Comparison of ENCODE assay signal across 23 mouse cellular contexts in genomic region chr6:70822386-70822910, GRCm38 (mm10). TPM values are rescaled to one million over a fixed set of nuclear protein-coding genes. Genes with fewer than 3 reads are reported as not detected.
DNase-seq lines count a peak whose midpoint lies in the region; ATAC-seq and TF ChIP-seq lines count a peak whose summit lies in the region.
"Had no signal": no experiment of that assay in that cellular context is flagged by ENCODE, and none has a peak within 500 bp of the region (broad histone marks: within the 10 kb centered on the region; RNA-seq: fewer than 3 reads in every experiment).

No protein-coding gene starts in this region.

- no peak overlapping the region for H3K4me2 ChIP-seq in heart, embryonic 14.5 days (ENCODE audit: low read length)
- no peak overlapping the region; the same call in 1 of the 2 replicates for H3K4me2 ChIP-seq in heart, embryonic 11.5 days
- H3K4me2 ChIP-seq: embryonic facial prominence, embryonic 13.5 days; forebrain, embryonic 12.5 days; hindbrain, embryonic 15.5 days; intestine, embryonic 15.5 days; lung, embryonic 14.5 days; midbrain, embryonic 12.5 days had no signal

- no peak for DNase-seq in thymus, adult 2 months
- DNase-seq in thymus, postnatal 25 days = no peak
- DNase-seq in NIH3T3 (ENCODE audit: low read depth) = peak; percentile 48
- peak; percentile 38 for DNase-seq in thymus, postnatal 4 days
- DNase-seq in natural killer cell, adult 2 months (ENCODE audit: low spot score in 2 of 2) = no peak
- DNase-seq: cerebellum, adult 11-12 months; cerebellum, postnatal 25 days; embryo, embryonic 11 days; gastrocnemius, postnatal 25 days; heart, postnatal 14 days; kidney, adult 8-10 months; kidney, postnatal 10 days; lung, embryonic 14.5 days had no signal

- H3K27ac ChIP-seq in heart, embryonic 14.5 days (replicated peaks in 1 of 2; ENCODE audit: control insufficient read depth in 1 of 2, insufficient read depth in 1 of 2, low read depth in 2 of 2, low read length in 2 of 2) = peak overlapping the region; percentile 62 to 67; a peak in 2 of 4 replicates
- H3K27ac ChIP-seq in heart, embryonic 11.5 days (ENCODE audit: low read depth, low read length) = no peak overlapping the region; the same call in 1 of the 2 replicates
- peak overlapping the region; percentile 81 for H3K27ac ChIP-seq in thymus, adult 2 months (ENCODE audit: control insufficient read depth, insufficient read depth, low read length)
- H3K27ac ChIP-seq: embryonic facial prominence, embryonic 13.5 days; forebrain, embryonic 12.5 days; hindbrain, embryonic 15.5 days; intestine, embryonic 15.5 days; limb, embryonic 10.5 days; midbrain, embryonic 12.5 days had no signal

- H3K27me3 ChIP-seq in heart, embryonic 14.5 days (ENCODE audit: control insufficient read depth, insufficient read depth, low read length) = no peaks in the 10 kb centered on the region
- H3K27me3 ChIP-seq in heart, embryonic 11.5 days (ENCODE audit: control insufficient read depth, insufficient read depth, low read length) = no peaks in the 10 kb centered on the region
- no peaks in the 10 kb centered on the region for H3K27me3 ChIP-seq in thymus, adult 2 months (ENCODE audit: control insufficient read depth, insufficient read depth, low read length)
- H3K27me3 ChIP-seq: embryonic facial prominence, embryonic 13.5 days; forebrain, embryonic 12.5 days; hindbrain, embryonic 15.5 days; intestine, embryonic 15.5 days; midbrain, embryonic 12.5 days; Patski had no signal

- H3K4me1 ChIP-seq in heart, embryonic 14.5 days (ENCODE audit: control insufficient read depth in 2 of 2, insufficient read depth in 2 of 2, low read length in 2 of 2) = peaks cover 11 to 19% of the 10 kb centered on the region in 2 experiments
- peaks cover 13% of the 10 kb centered on the region for H3K4me1 ChIP-seq in heart, embryonic 11.5 days (ENCODE audit: control insufficient read depth, insufficient read depth, low read length)
- peaks cover 38% of the 10 kb centered on the region for H3K4me1 ChIP-seq in thymus, adult 2 months (replicated peaks; ENCODE audit: control insufficient read depth, insufficient read depth, low read length)

- H3K36me3 ChIP-seq in heart, embryonic 14.5 days (ENCODE audit: control insufficient read depth, insufficient read depth, low read length) = no peaks in the 10 kb centered on the region
- no peaks in the 10 kb centered on the region for H3K36me3 ChIP-seq in heart, embryonic 11.5 days (ENCODE audit: control insufficient read depth, insufficient read depth, low read length)
- no peaks in the 10 kb centered on the region for H3K36me3 ChIP-seq in thymus, adult 2 months (ENCODE audit: control insufficient read depth, insufficient read depth, low read length)
- H3K36me3 ChIP-seq: embryonic facial prominence, embryonic 13.5 days; forebrain, embryonic 12.5 days; hindbrain, embryonic 15.5 days; intestine, embryonic 15.5 days; limb, embryonic 10.5 days; midbrain, embryonic 12.5 days had no signal

- no peak for TF ChIP-seq CTCF in thymus, adult 2 months (IDR thresholded peaks at IDR 0.05; ENCODE audit: borderline replicate concordance, control insufficient read depth, extremely low read depth, insufficient read depth, low read length, poor library complexity)

- H3K9ac ChIP-seq in heart, embryonic 14.5 days (ENCODE audit: low read length) = no peak overlapping the region
- H3K9ac ChIP-seq in heart, embryonic 11.5 days (ENCODE audit: low read depth, low read length) = no peak overlapping the region
- H3K9ac ChIP-seq: embryonic facial prominence, embryonic 13.5 days; forebrain, embryonic 12.5 days; hindbrain, embryonic 15.5 days; intestine, embryonic 15.5 days; lung, embryonic 14.5 days; midbrain, embryonic 12.5 days had no signal

- no peak for ATAC-seq in heart, embryonic 14.5 days (ENCODE audit: insufficient number of reproducible peaks, insufficient read depth, low FRiP score, low read depth)
- ATAC-seq in heart, embryonic 11.5 days (replicated peaks; ENCODE audit: insufficient number of reproducible peaks, low FRiP score, low TSS enrichment) = no peak
- ATAC-seq: intestine, embryonic 15.5 days; Patski had no signal

- no peaks in the 10 kb centered on the region for H3K9me3 ChIP-seq in heart, embryonic 14.5 days (ENCODE audit: control insufficient read depth, low read length)
- H3K9me3 ChIP-seq in heart, embryonic 11.5 days (replicated peaks; ENCODE audit: control insufficient read depth, low read length) = no peaks in the 10 kb centered on the region
- H3K9me3 ChIP-seq: embryonic facial prominence, embryonic 13.5 days; forebrain, embryonic 12.5 days; hindbrain, embryonic 15.5 days; intestine, embryonic 15.5 days; limb, embryonic 10.5 days; midbrain, embryonic 12.5 days had no signal

- TF ChIP-seq POLR2A in thymus, adult 2 months (IDR thresholded peaks at IDR 0.05; ENCODE audit: control insufficient read depth, extremely low read depth, insufficient read depth, low read length, poor library complexity) = no peak

- WGBS in heart, embryonic 14.5 days = 35% methylated on average over 5 of the region's 5 CpGs
- 41% methylated on average over 5 of the region's 5 CpGs for WGBS in heart, embryonic 11.5 days (ENCODE audit: insufficient replicate concordance)
- 6% methylated on average over 5 of the region's 5 CpGs for WGBS in thymus, adult 2 months

- no peak overlapping the region for H3K4me3 ChIP-seq in heart, embryonic 14.5 days (ENCODE audit: control insufficient read depth in 1 of 2, insufficient read depth in 1 of 2, low read depth in 1 of 2, low read length in 2 of 2)
- H3K4me3 ChIP-seq in heart, embryonic 11.5 days (ENCODE audit: low read depth, low read length) = no peak overlapping the region
- no peak overlapping the region for H3K4me3 ChIP-seq in thymus, adult 2 months (ENCODE audit: control insufficient read depth, insufficient read depth, low read length)
- H3K4me3 ChIP-seq: embryonic facial prominence, embryonic 13.5 days; erythroblast, embryonic 14.5 days; forebrain, embryonic 12.5 days; hindbrain, embryonic 15.5 days; intestine, embryonic 15.5 days; limb, embryonic 10.5 days; midbrain, embryonic 12.5 days had no signal

RNA-seq across cellular contexts. Expression of gene Eif2ak3, which starts 21.9 kb away (rescaled TPM):
- polyA plus RNA-seq in heart, embryonic 14.5 days (2014; fragmentation: Nextera tagmentation; extraction: Ambion mirVana) = 5.0 and 5.3 TPM in 2 replicates
- polyA plus RNA-seq in heart, embryonic 11.5 days (2014; fragmentation: Nextera tagmentation; extraction: Ambion mirVana) = 5.0 and 5.4 TPM in 2 replicates
- 25.9 and 33.0 TPM in 2 replicates for polyA plus RNA-seq in thymus, adult 2 months (2012; rRNA removed)

RNA-seq across cellular contexts. Expression of gene Rpia, which starts 30.4 kb away (rescaled TPM):
- polyA plus RNA-seq in heart, embryonic 14.5 days (2014; fragmentation: Nextera tagmentation; extraction: Ambion mirVana) = 1.4 and 1.5 TPM in 2 replicates
- 0.70 and 1.6 TPM in 2 replicates for polyA plus RNA-seq in heart, embryonic 11.5 days (2014; fragmentation: Nextera tagmentation; extraction: Ambion mirVana)
- polyA plus RNA-seq in thymus, adult 2 months (2012; rRNA removed) = 15.7 and 20.0 TPM in 2 replicates

Comparison
In these comparisons a context has a peak if more than half of its experiments do, and no peak if none do; other contexts are left out.
1. DNase-seq: peak in NIH3T3 (single experiment) and thymus, postnatal 4 days (single experiment); none in thymus, adult 2 months (single experiment), thymus, postnatal 25 days (single experiment) and natural killer cell, adult 2 months (0 of 2).